10 mouse cellular contexts compared by ENCODE assay signal in genomic region chr17:42883769-42884168, GRCm38 (mm10). TPM values are rescaled to one million over a fixed set of nuclear protein-coding genes. Genes with fewer than 3 reads are reported as not detected.
DNase-seq lines count a peak whose midpoint lies in the region; ATAC-seq and TF ChIP-seq lines count a peak whose summit lies in the region.
"Had no signal": no experiment of that assay in that cellular context is flagged by ENCODE, and none has a peak within 500 bp of the region (broad histone marks: within the 10 kb centered on the region; RNA-seq: fewer than 3 reads in every experiment).

No protein-coding gene starts in this region.

- no peak overlapping the region for H3K27ac ChIP-seq in lung, embryonic 14.5 days (ENCODE audit: low read depth)
- peak overlapping the region; percentile 86 for H3K27ac ChIP-seq in liver, embryonic 15.5 days (replicated peaks)
- peak overlapping the region; percentile 87 for H3K27ac ChIP-seq in stomach, embryonic 16.5 days (ENCODE audit: low read length)
- H3K27ac ChIP-seq in forebrain, postnatal 0 days (ENCODE audit: low read depth, low read length) = no peak overlapping the region

- no peaks in the 10 kb centered on the region for H3K36me3 ChIP-seq in lung, embryonic 14.5 days (ENCODE audit: insufficient read depth)
- no peaks in the 10 kb centered on the region for H3K36me3 ChIP-seq in liver, embryonic 15.5 days (replicated peaks)
- no peaks in the 10 kb centered on the region for H3K36me3 ChIP-seq in stomach, embryonic 16.5 days (ENCODE audit: control insufficient read depth, insufficient read depth, low read length)
- H3K36me3 ChIP-seq in forebrain, postnatal 0 days (ENCODE audit: insufficient read depth) = no peaks in the 10 kb centered on the region

- DNase-seq in lung, embryonic 14.5 days = no peak
- DNase-seq in lung, postnatal 10 days = no peak
- DNase-seq in forebrain, postnatal 0 days = no peak
- DNase-seq in thymus, postnatal 0 days (ENCODE audit: low spot score) = no peak
- no peak for DNase-seq in adrenal gland, adult 8-10 months
- DNase-seq: cerebellum, adult 11 months had no signal

- H3K4me3 ChIP-seq in lung, embryonic 14.5 days (ENCODE audit: low read depth, low read length) = no peak overlapping the region
- peak overlapping the region; percentile 36 for H3K4me3 ChIP-seq in liver, embryonic 15.5 days (replicated peaks)
- H3K4me3 ChIP-seq in stomach, embryonic 16.5 days (replicated peaks; ENCODE audit: low read length) = no peak overlapping the region
- H3K4me3 ChIP-seq in forebrain, postnatal 0 days (ENCODE audit: low read depth, low read length) = no peak overlapping the region
- H3K4me3 ChIP-seq: myocyte had no signal

- ATAC-seq in lung, embryonic 14.5 days (ENCODE audit: insufficient read depth) = no peak; the same call in 1 of the 2 replicates
- ATAC-seq in common myeloid progenitor, adult 5-6 weeks (replicated peaks; ENCODE audit: low read depth, poor library complexity, severe bottlenecking) = 0 out of 2 replicates have a peak, but pooled peaks have one; percentile 22
- ATAC-seq in liver, embryonic 15.5 days (ENCODE audit: insufficient read depth) = peak; percentile 95
- ATAC-seq in stomach, embryonic 16.5 days (ENCODE audit: insufficient read depth, low FRiP score) = peak; percentile 78
- no peak for ATAC-seq in forebrain, postnatal 0 days

- H3K27me3 ChIP-seq in lung, embryonic 14.5 days (ENCODE audit: insufficient read depth, low read length) = no peaks in the 10 kb centered on the region
- no peaks in the 10 kb centered on the region for H3K27me3 ChIP-seq in liver, embryonic 15.5 days
- no peaks in the 10 kb centered on the region for H3K27me3 ChIP-seq in stomach, embryonic 16.5 days (ENCODE audit: control insufficient read depth, insufficient read depth, low read length)
- no peaks in the 10 kb centered on the region for H3K27me3 ChIP-seq in forebrain, postnatal 0 days (ENCODE audit: insufficient read depth, low read length)

- H3K9me3 ChIP-seq in lung, embryonic 14.5 days (ENCODE audit: low read depth, low read length) = no peaks in the 10 kb centered on the region; the same call in 1 of the 2 replicates
- no peaks in the 10 kb centered on the region for H3K9me3 ChIP-seq in liver, embryonic 15.5 days (replicated peaks)
- no peaks in the 10 kb centered on the region for H3K9me3 ChIP-seq in stomach, embryonic 16.5 days (replicated peaks; ENCODE audit: control insufficient read depth, low read length)
- H3K9me3 ChIP-seq in forebrain, postnatal 0 days (ENCODE audit: low read length) = no peaks in the 10 kb centered on the region

- no peak overlapping the region for H3K9ac ChIP-seq in lung, embryonic 14.5 days
- H3K9ac ChIP-seq in liver, embryonic 15.5 days = peak overlapping the region; percentile 16
- no peak overlapping the region for H3K9ac ChIP-seq in stomach, embryonic 16.5 days (ENCODE audit: low read length)
- no peak overlapping the region for H3K9ac ChIP-seq in forebrain, postnatal 0 days

- WGBS in lung, embryonic 14.5 days = 85% methylated on average over 8 of the region's 8 CpGs
- 36% methylated on average over 8 of the region's 8 CpGs for WGBS in liver, embryonic 15.5 days (ENCODE audit: insufficient replicate concordance)
- WGBS in stomach, embryonic 16.5 days = 74% methylated on average over 8 of the region's 8 CpGs
- WGBS in forebrain, postnatal 0 days = 88% methylated on average over 8 of the region's 8 CpGs

- peak overlapping the region; percentile 15; the same call in 1 of the 2 replicates for H3K4me2 ChIP-seq in lung, embryonic 14.5 days
- H3K4me2 ChIP-seq in liver, embryonic 15.5 days = peak overlapping the region; percentile 64
- no peak overlapping the region for H3K4me2 ChIP-seq in stomach, embryonic 16.5 days (ENCODE audit: low read depth, low read length)
- no peak overlapping the region for H3K4me2 ChIP-seq in forebrain, postnatal 0 days (ENCODE audit: low read depth)

- TF ChIP-seq CTCF in lung, embryonic 14.5 days (IDR thresholded peaks at IDR 0.05; ENCODE audit: low read depth) = no peak
- no peak for TF ChIP-seq CTCF in forebrain, postnatal 0 days (IDR thresholded peaks at IDR 0.05; ENCODE audit: low read depth)

- no peaks in the 10 kb centered on the region for H3K4me1 ChIP-seq in lung, embryonic 14.5 days (ENCODE audit: insufficient read depth)
- peaks cover 35% of the 10 kb centered on the region for H3K4me1 ChIP-seq in liver, embryonic 15.5 days (replicated peaks)
- peaks cover 5% of the 10 kb centered on the region; the same call in 1 of the 2 replicates for H3K4me1 ChIP-seq in stomach, embryonic 16.5 days (ENCODE audit: control insufficient read depth, insufficient read depth, low read length)
- no peaks in the 10 kb centered on the region for H3K4me1 ChIP-seq in forebrain, postnatal 0 days (ENCODE audit: insufficient read depth)

RNA-seq across cellular contexts. Expression of gene Cd2ap, which starts 7.3 kb away (rescaled TPM):
- 38.1 and 38.7 TPM in 2 replicates for polyA plus RNA-seq in lung, embryonic 14.5 days (2014; fragmentation: Nextera tagmentation; extraction: Ambion mirVana)
- total RNA-seq in common myeloid progenitor, adult 5-6 weeks (2017) = 16.6 and 17.4 TPM in 2 replicates
- polyA plus RNA-seq in liver, embryonic 15.5 days (2015; fragmentation: Nextera tagmentation; extraction: Ambion mirVana) = 7.9 and 8.5 TPM in 2 replicates
- 28.7 and 31.8 TPM in 2 replicates for polyA plus RNA-seq in stomach, embryonic 16.5 days (2015; fragmentation: Nextera tagmentation; extraction: Ambion mirVana)
- 16.3 and 21.7 TPM in 2 replicates for total RNA-seq in forebrain, postnatal 0 days (2014; rRNA removed)
- 2.7 and 5.3 TPM in 2 replicates for polyA plus RNA-seq in forebrain, postnatal 0 days (2015; fragmentation: Nextera tagmentation; extraction: Ambion mirVana)
- polyA plus RNA-seq in thymus, postnatal 0 days (2015; fragmentation: Nextera tagmentation; extraction: Ambion mirVana) = 15.0 and 19.8 TPM in 2 replicates
- 10 to 100 TPM; 56.2 to 77.5 (median 66.8) TPM for total RNA-seq in adrenal gland, adult 8-10 months (2022)

Comparison
In these comparisons a context has a peak if more than half of its experiments do, and no peak if none do; other contexts are left out.
1. ATAC-seq: peak in common myeloid progenitor, adult 5-6 weeks (single experiment), liver, embryonic 15.5 days (single experiment) and stomach, embryonic 16.5 days (single experiment); none in lung, embryonic 14.5 days (single experiment) and forebrain, postnatal 0 days (single experiment).
2. H3K27ac ChIP-seq: peak in liver, embryonic 15.5 days (single experiment) and stomach, embryonic 16.5 days (single experiment); none in lung, embryonic 14.5 days (single experiment) and forebrain, postnatal 0 days (single experiment).
3. H3K4me2 ChIP-seq: peak in lung, embryonic 14.5 days (single experiment) and liver, embryonic 15.5 days (single experiment); none in stomach, embryonic 16.5 days (single experiment) and forebrain, postnatal 0 days (single experiment).